Mouse (Mus musculus): ENCODE measurements around the gene Trim5. TPM values are rescaled to one million over a fixed set of nuclear protein-coding genes. Genes with fewer than 3 reads are reported as not detected.

Gene Trim5
- 69.3 TPM for polyA plus RNA-seq (2015; fragmentation: Illumina TruSeq; extraction: RNeasy Lipid Tissue Mini Kit (QIAGEN cat#74804); ENCODE audit: insufficient read depth, low replicate concordance)

DNA sequence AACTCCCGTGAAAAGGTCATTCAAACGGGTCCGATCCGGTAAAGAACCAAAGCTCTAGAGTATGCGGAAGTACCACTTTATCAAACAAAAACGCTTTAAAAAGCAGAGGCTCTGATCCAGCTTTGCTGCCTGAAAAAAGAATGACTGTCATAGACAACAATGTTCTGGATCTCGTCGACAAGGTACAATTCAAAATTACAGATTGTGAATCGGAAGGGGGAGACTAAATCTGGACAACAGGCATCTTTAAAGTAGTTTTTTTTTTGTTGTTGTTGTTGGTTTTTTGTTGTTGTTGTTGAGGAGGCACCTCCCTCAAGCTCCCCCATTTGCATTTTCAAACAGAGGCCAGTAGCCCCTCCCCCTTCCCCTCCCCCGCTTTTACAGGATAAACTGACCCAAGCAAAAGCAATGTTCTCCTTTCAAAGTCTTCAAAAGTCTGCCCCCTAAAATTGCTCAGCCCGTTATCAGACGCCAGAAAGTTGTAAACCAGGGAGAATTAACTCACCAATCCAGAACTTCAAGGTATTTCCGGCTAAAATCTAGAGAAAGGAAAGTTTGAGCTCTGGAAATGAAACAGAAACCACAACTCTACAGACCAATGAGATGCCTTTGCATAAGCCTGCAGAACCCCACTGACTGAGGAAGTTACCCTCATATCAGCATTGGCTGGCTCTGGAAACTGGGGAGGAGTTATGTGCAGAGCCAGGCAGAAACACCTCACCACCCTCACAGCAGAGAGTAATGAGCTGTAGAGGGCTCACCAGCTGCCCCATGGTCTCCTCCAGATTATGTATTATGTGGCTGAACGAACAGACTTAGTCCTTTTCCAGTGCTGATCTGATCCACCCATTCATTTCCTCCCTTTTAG lies at the start of gene Trim5:
Gene Trim5, minus strand, starts transcription at position 519 of the 868 bp plus-strand sequence.

GRCm38 (mm10) chr7:104329171-104329570 lies 41.3 kb upstream of the Trim5 start, which contains the start of gene Trim34b:
Gene Trim34b, plus strand, starts transcription at chr7:104329471.

GRCm38 (mm10) chr7:104315369-104316080 lies 27.6 kb upstream of the Trim5 start, which contains the start of gene Trim12a:
Gene Trim12a, minus strand, starts transcription at chr7:104315466.

GRCm38 (mm10) chr7:104244287-104245181 lies 43.4 kb downstream of the Trim5 start, which contains the start of gene Trim34a:
Gene Trim34a, plus strand, starts transcription at chr7:104244457.

GRCm38 (mm10) chr7:104218701-104219569 lies 69.0 kb downstream of the Trim5 start, which contains the start of gene Trim6:
Gene Trim6, plus strand, starts transcription at chr7:104218793.

Other genes with a start within 250 kb of the Trim5 start
- not detected for gene Olfr642, start 235.4 kb downstream of the Trim5 start, polyA plus RNA-seq (2015; fragmentation: Illumina TruSeq; extraction: RNeasy Lipid Tissue Mini Kit (QIAGEN cat#74804); ENCODE audit: insufficient read depth, low replicate concordance)
- gene 4930516K23Rik, start 226.6 kb downstream of the Trim5 start, polyA plus RNA-seq (2015; fragmentation: Illumina TruSeq; extraction: RNeasy Lipid Tissue Mini Kit (QIAGEN cat#74804); ENCODE audit: insufficient read depth, low replicate concordance), result not detected
- not detected for gene Olfr644, start 216.2 kb downstream of the Trim5 start, polyA plus RNA-seq (2015; fragmentation: Illumina TruSeq; extraction: RNeasy Lipid Tissue Mini Kit (QIAGEN cat#74804); ENCODE audit: insufficient read depth, low replicate concordance)
- gene Olfr645, start 202.6 kb downstream of the Trim5 start, polyA plus RNA-seq (2015; fragmentation: Illumina TruSeq; extraction: RNeasy Lipid Tissue Mini Kit (QIAGEN cat#74804); ENCODE audit: insufficient read depth, low replicate concordance), result not detected
- not detected for gene Olfr646, start 183.2 kb downstream of the Trim5 start, polyA plus RNA-seq (2015; fragmentation: Illumina TruSeq; extraction: RNeasy Lipid Tissue Mini Kit (QIAGEN cat#74804); ENCODE audit: insufficient read depth, low replicate concordance)
- gene Ubqln5, start 158.3 kb downstream of the Trim5 start, polyA plus RNA-seq (2015; fragmentation: Illumina TruSeq; extraction: RNeasy Lipid Tissue Mini Kit (QIAGEN cat#74804); ENCODE audit: insufficient read depth, low replicate concordance), result not detected
- not detected for gene Olfr643, start 150.7 kb downstream of the Trim5 start, polyA plus RNA-seq (2015; fragmentation: Illumina TruSeq; extraction: RNeasy Lipid Tissue Mini Kit (QIAGEN cat#74804); ENCODE audit: insufficient read depth, low replicate concordance)
- not detected for gene Ubqln3, start 144.8 kb downstream of the Trim5 start, polyA plus RNA-seq (2015; fragmentation: Illumina TruSeq; extraction: RNeasy Lipid Tissue Mini Kit (QIAGEN cat#74804); ENCODE audit: insufficient read depth, low replicate concordance)
- gene Ubqlnl, start 137.5 kb downstream of the Trim5 start, polyA plus RNA-seq (2015; fragmentation: Illumina TruSeq; extraction: RNeasy Lipid Tissue Mini Kit (QIAGEN cat#74804); ENCODE audit: insufficient read depth, low replicate concordance), result not detected
- not detected for gene Olfm5, start 123.3 kb downstream of the Trim5 start, polyA plus RNA-seq (2015; fragmentation: Illumina TruSeq; extraction: RNeasy Lipid Tissue Mini Kit (QIAGEN cat#74804); ENCODE audit: insufficient read depth, low replicate concordance)
- gene Olfr648, start 104.7 kb downstream of the Trim5 start, polyA plus RNA-seq (2015; fragmentation: Illumina TruSeq; extraction: RNeasy Lipid Tissue Mini Kit (QIAGEN cat#74804); ENCODE audit: insufficient read depth, low replicate concordance), result 0.15 TPM
- gene Olfr649, start 92.1 kb downstream of the Trim5 start, polyA plus RNA-seq (2015; fragmentation: Illumina TruSeq; extraction: RNeasy Lipid Tissue Mini Kit (QIAGEN cat#74804); ENCODE audit: insufficient read depth, low replicate concordance), result not detected
- gene Trim6, start 69.3 kb downstream of the Trim5 start, polyA plus RNA-seq (2015; fragmentation: Illumina TruSeq; extraction: RNeasy Lipid Tissue Mini Kit (QIAGEN cat#74804); ENCODE audit: insufficient read depth, low replicate concordance), result 1.7 TPM
- 157 TPM for gene Trim34a, start 43.6 kb downstream of the Trim5 start, polyA plus RNA-seq (2015; fragmentation: Illumina TruSeq; extraction: RNeasy Lipid Tissue Mini Kit (QIAGEN cat#74804); ENCODE audit: insufficient read depth, low replicate concordance)
- gene Trim12a, start 27.4 kb upstream of the Trim5 start, polyA plus RNA-seq (2015; fragmentation: Illumina TruSeq; extraction: RNeasy Lipid Tissue Mini Kit (QIAGEN cat#74804); ENCODE audit: insufficient read depth, low replicate concordance), result 305 TPM
- gene Trim34b, start 41.4 kb upstream of the Trim5 start, polyA plus RNA-seq (2015; fragmentation: Illumina TruSeq; extraction: RNeasy Lipid Tissue Mini Kit (QIAGEN cat#74804); ENCODE audit: insufficient read depth, low replicate concordance), result 4.3 TPM
- 101 TPM for gene Trim12c, start 65.3 kb upstream of the Trim5 start, polyA plus RNA-seq (2015; fragmentation: Illumina TruSeq; extraction: RNeasy Lipid Tissue Mini Kit (QIAGEN cat#74804); ENCODE audit: insufficient read depth, low replicate concordance)
- gene Trim30b, start 81.8 kb upstream of the Trim5 start, polyA plus RNA-seq (2015; fragmentation: Illumina TruSeq; extraction: RNeasy Lipid Tissue Mini Kit (QIAGEN cat#74804); ENCODE audit: insufficient read depth, low replicate concordance), result 84.2 TPM
- gene Trim30c, start 112.7 kb upstream of the Trim5 start, polyA plus RNA-seq (2015; fragmentation: Illumina TruSeq; extraction: RNeasy Lipid Tissue Mini Kit (QIAGEN cat#74804); ENCODE audit: insufficient read depth, low replicate concordance), result 6.6 TPM
- 165 TPM for gene Trim30a, start 177.1 kb upstream of the Trim5 start, polyA plus RNA-seq (2015; fragmentation: Illumina TruSeq; extraction: RNeasy Lipid Tissue Mini Kit (QIAGEN cat#74804); ENCODE audit: insufficient read depth, low replicate concordance)
- gene Trim30d, start 219.8 kb upstream of the Trim5 start, polyA plus RNA-seq (2015; fragmentation: Illumina TruSeq; extraction: RNeasy Lipid Tissue Mini Kit (QIAGEN cat#74804); ENCODE audit: insufficient read depth, low replicate concordance), result 83.4 TPM